Mouse (Mus musculus): ENCODE measurements around the gene Ap3s2.

DNA sequence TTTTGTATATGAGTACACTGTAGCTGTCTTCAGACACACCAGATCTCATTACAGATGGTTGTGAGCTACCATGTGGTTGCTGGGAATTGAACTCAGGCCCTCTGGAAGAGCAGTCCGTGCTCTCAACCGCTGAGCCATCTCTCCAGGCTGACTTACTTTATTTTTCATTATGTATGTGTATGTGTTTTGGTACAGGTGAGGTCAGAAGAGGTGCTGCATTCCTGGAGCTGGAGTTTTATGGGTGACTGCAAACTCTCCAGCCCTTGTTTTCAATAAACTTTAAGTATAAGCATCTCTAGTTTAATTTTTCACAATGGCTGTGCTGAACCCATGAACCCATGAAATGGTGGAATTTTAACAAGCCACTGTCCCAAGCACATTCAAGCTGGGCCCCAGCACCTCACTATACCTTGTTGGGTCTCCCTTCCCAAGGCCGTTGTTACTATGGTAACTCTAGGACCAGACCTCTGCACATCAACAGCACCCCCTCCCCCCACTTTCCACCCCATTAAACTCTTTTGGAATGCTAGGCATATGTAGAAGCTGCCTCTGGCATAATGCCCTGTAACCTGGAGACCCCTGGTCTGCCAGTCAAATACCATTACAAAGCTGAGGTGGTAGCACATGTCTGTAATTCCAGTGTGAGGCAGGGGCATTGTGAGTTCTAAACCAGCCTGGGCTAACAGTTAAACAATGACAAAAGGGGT is 54.0 kb downstream of the Ap3s2 start:
- TF ChIP-seq CTCF (IDR thresholded peaks at IDR 0.05; ENCODE audit: control insufficient read depth, insufficient read depth, insufficient read length) = no peak
- no peak for TF ChIP-seq MYOD1 (IDR thresholded peaks at IDR 0.05; ENCODE audit: control insufficient read depth, insufficient read length, low read depth)
- TF ChIP-seq CEBPB (IDR thresholded peaks at IDR 0.05; ENCODE audit: low read depth) = no peak
